Mouse (Mus musculus) heart, embryonic 16.5 days (tissue): ENCODE data around the gene Cd3e. TPM values are rescaled to one million over a fixed set of nuclear protein-coding genes. Genes with fewer than 3 reads are reported as not detected.
"Not testable (repeated sequence)": the region's sequence is repeated elsewhere in the genome, so short reads cannot be mapped to it uniquely, and the experiment has no call there.

Experiments used
- ATAC-seq: fragments of 200-750 bp; cut with Nextera tagmentation; replicated peaks from 2 replicates; pipeline ENCODE4 v1.8.0; 2017; ENCODE audit warnings: moderate number of reproducible peaks; ENCODE audit not compliant: insufficient read depth, low FRiP score; ENCODE audit errors: extremely low read depth
- H3K27ac ChIP-seq: fragments of 300-500 bp; sonication (generic); 2 replicates; pipeline ENCODE4 v1.5.1; 2014; ENCODE audit warnings: mild to moderate bottlenecking, low read length, control low read depth, moderate library complexity
- H3K27me3 ChIP-seq: fragments of 300-500 bp; sonication (generic); 2 replicates; pipeline ENCODE4 v1.6.1; 2014; ENCODE audit warnings: low read length, mixed read lengths; ENCODE audit not compliant: control insufficient read depth, insufficient read depth
- H3K36me3 ChIP-seq: fragments of 300-500 bp; sonication (generic); 2 replicates; pipeline ENCODE4 v1.6.1; 2014; ENCODE audit not compliant: control insufficient read depth, insufficient read depth
- H3K4me1 ChIP-seq: fragments of 300-500 bp; sonication (generic); 2 replicates; pipeline ENCODE4 v1.6.1; 2014; ENCODE audit warnings: low read length, mixed read lengths; ENCODE audit not compliant: control insufficient read depth, insufficient read depth
- H3K4me2 ChIP-seq: fragments of 300-500 bp; sonication (generic); 2 replicates; pipeline ENCODE4 v1.6.1; 2014; ENCODE audit warnings: low read depth, mild to moderate bottlenecking, control low read depth, low read length
- H3K4me3 ChIP-seq: fragments of 300-500 bp; sonication (generic); 2 replicates; pipeline ENCODE4 v1.5.1; 2014; ENCODE audit warnings: mild to moderate bottlenecking, control low read depth, low read length
- H3K9ac ChIP-seq: fragments of 300-500 bp; sonication (generic); 2 replicates; pipeline ENCODE4 v1.6.1; 2014; ENCODE audit warnings: low read length, control low read depth
- H3K9me3 ChIP-seq: fragments of 300-500 bp; sonication (generic); replicated peaks from 2 replicates; pipeline ENCODE4 v1.6.1; 2016; ENCODE audit warnings: low read length; ENCODE audit not compliant: control insufficient read depth
- WGBS: fragments of 180-500 bp; shearing (Covaris S2); extraction: QIAGEN DNeasy Blood & Tissue Kit; methylation state at CpG from one replicate; pipeline ENCODE4 v1.1.7; 2014; 5-methylcytosine and 5-hydroxymethylcytosine counted together
- polyA plus RNA-seq: library from polyadenylated mRNA; unstranded; fragments of >200 nt; fragmentation: Nextera tagmentation; extraction: Ambion mirVana; gene quantifications from 2 replicates; pipeline ENCODE4 v1.2.1, GENCODE M21; 2015

The Cd3e gene
- polyA plus RNA-seq, 1 experiment from 2014 or later: 71.7 TPM

DNA sequence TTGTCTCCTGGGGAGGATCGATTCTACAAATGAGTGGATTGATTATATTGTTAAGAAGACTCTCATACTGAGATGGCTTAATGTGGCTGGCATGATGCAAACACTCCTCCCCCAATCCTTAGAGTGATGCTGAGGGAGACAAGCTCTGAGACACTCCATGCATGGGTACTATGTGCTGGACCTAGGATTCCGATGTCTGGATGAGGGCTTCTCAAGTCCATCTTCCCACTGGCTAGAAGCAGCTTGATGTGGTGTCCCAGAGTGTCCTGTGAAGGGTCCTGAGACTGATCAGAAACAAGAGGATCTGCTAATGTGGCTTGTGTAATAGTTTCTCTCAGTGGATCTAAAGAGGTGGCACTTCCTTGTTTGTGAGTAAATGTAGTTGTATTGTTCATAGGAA lies 28.3 kb downstream of the Cd3e start:
- H3K4me1 ChIP-seq: no peaks in the 10 kb centered on the region
- no peaks in the 10 kb centered on the region for H3K36me3 ChIP-seq
- peak overlapping the region; percentile 68 for H3K27ac ChIP-seq
- no peak overlapping the region for H3K9ac ChIP-seq
- 0 out of 2 replicates have a peak overlapping the region, but pooled peaks have one; percentile 3 for H3K4me2 ChIP-seq
- 84% methylated on average over 2 of the region's 2 CpGs for WGBS
- peaks cover 4% of the 10 kb centered on the region; the same call in 1 of the 2 replicates for H3K27me3 ChIP-seq
- no peak for ATAC-seq
- H3K4me3 ChIP-seq: no peak overlapping the region
- no peaks in the 10 kb centered on the region for H3K9me3 ChIP-seq

GRCm38 (mm10) chr9:44980242-44980641 lies 29.2 kb downstream of the Cd3e start, which contains the start of gene Cd3g:
Gene Cd3g (minus strand): TSS chr9:44980431.
- Histone ChIP-seq H3K36me3 (no peaks in the 10 kb centered on the region), H3K27ac (peak within 1 kb of the TSS; percentile 68)
- peak; percentile 73 for ATAC-seq

GRCm38 (mm10) chr9:44979806-44980205 lies 29.6 kb downstream of the Cd3e start:
- WGBS: 65% methylated on average over 7 of the region's 7 CpGs
- no peak for ATAC-seq
- Histone ChIP-seq H3K4me3 (peak overlapping the region; percentile 41), H3K9me3 (no peaks in the 10 kb centered on the region), H3K27me3 (peaks cover 4% of the 10 kb centered on the region; the same call in 1 of the 2 replicates), H3K9ac (peak overlapping the region; percentile 42; the same call in 1 of the 2 replicates), H3K36me3 (no peaks in the 10 kb centered on the region), H3K4me2 (no peak overlapping the region; the same call in 1 of the 2 replicates), H3K4me1 (no peaks in the 10 kb centered on the region), H3K27ac (peak overlapping the region; percentile 29; the same call in 1 of the 2 replicates)

More at GRCm38 (mm10) chr9:44980242-44980641, 29.2 kb downstream of the Cd3e start, which contains the start of gene Cd3g:
- peak within 1 kb of the TSS; percentile 3; the same call in 1 of the 2 replicates for H3K4me2 ChIP-seq
- H3K4me1 ChIP-seq: no peaks in the 10 kb centered on the region
- no peaks in the 10 kb centered on the region for H3K9me3 ChIP-seq
- 56% methylated on average over 3 of the region's 3 CpGs for WGBS
- H3K9ac ChIP-seq: peak within 1 kb of the TSS; percentile 42; the same call in 1 of the 2 replicates
- peaks cover 4% of the 10 kb centered on the region; the same call in 1 of the 2 replicates for H3K27me3 ChIP-seq
- H3K4me3 ChIP-seq: peak within 1 kb of the TSS; percentile 41

GRCm38 (mm10) chr9:44977813-44978212 lies 31.6 kb downstream of the Cd3e start:
- no peaks in the 10 kb centered on the region for H3K4me1 ChIP-seq
- H3K4me2 ChIP-seq: peak overlapping the region; percentile 8; the same call in 1 of the 2 replicates
- H3K9me3 ChIP-seq: no peaks in the 10 kb centered on the region
- H3K27ac ChIP-seq: no peak overlapping the region
- no peaks in the 10 kb centered on the region for H3K36me3 ChIP-seq
- peak overlapping the region; percentile 41; the same call in 1 of the 2 replicates for H3K4me3 ChIP-seq
- peaks cover 4% of the 10 kb centered on the region; the same call in 1 of the 2 replicates for H3K27me3 ChIP-seq
- no peak for ATAC-seq
- whole genome bisulfite sequencing: 46% methylated on average over 6 of the region's 6 CpGs
- H3K9ac ChIP-seq: peak overlapping the region; percentile 7; the same call in 1 of the 2 replicates

- no peak overlapping the region for H3K4me3 ChIP-seq
- H3K27me3 ChIP-seq: no peaks in the 10 kb centered on the region; the same call in 1 of the 2 replicates
- no peak overlapping the region for H3K4me2 ChIP-seq
- H3K9me3 ChIP-seq: no peaks in the 10 kb centered on the region
- no peaks in the 10 kb centered on the region for H3K36me3 ChIP-seq
- peaks cover 10% of the 10 kb centered on the region for H3K4me1 ChIP-seq
- H3K9ac ChIP-seq: no peak overlapping the region
- 53% methylated on average over 1 of the region's 1 CpGs for WGBS
- H3K27ac ChIP-seq: no peak overlapping the region
- no peak for ATAC-seq
These were observed 40.0 kb downstream of the Cd3e start for GRCm38 (mm10) chr9:44969450-44969849.

- ATAC-seq, H3K27me3 ChIP-seq, H3K4me2 ChIP-seq, H3K27ac ChIP-seq, H3K36me3 ChIP-seq, H3K9ac ChIP-seq, H3K4me3 ChIP-seq, H3K9me3 ChIP-seq: not testable (repeated sequence)
- H3K4me1 ChIP-seq: peaks cover 12% of the 10 kb centered on the region
- WGBS: 76% methylated on average over 5 of the region's 5 CpGs
These were observed 41.7 kb downstream of the Cd3e start for GRCm38 (mm10) chr9:44967763-44968162.

DNA sequence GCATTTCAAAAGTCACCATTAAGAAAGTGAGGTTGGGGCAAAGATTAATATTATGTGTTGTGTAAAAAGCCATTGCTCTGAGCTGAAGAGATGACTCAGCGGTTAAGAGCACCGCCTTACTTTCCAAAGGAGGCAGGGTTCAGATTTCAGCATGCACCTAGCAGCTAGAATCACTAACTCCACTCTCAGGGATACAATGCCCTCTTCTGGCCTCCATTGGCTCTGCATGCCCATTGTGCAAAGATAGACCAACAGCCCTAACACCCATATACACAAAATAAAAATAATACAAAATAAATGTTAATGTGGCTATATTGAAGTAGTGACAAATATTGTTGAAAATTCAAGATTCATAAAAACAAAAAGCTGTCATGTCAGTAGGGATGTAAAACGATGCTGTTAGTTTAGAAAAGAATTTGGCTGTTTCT lies 42.6 kb downstream of the Cd3e start:
- Histone ChIP-seq H3K4me1 (peaks cover 12% of the 10 kb centered on the region), H3K27me3 (no peaks in the 10 kb centered on the region), H3K9ac (no peak overlapping the region), H3K4me3 (no peak overlapping the region), H3K27ac (no peak overlapping the region), H3K9me3 (no peaks in the 10 kb centered on the region), H3K4me2 (no peak overlapping the region), H3K36me3 (no peaks in the 10 kb centered on the region; the same call in 1 of the 2 replicates)
- ATAC-seq: no peak
- WGBS: 19% methylated on average over 3 of the region's 3 CpGs

- peak overlapping the region; percentile 56 for H3K27ac ChIP-seq
- WGBS: 11% methylated on average over 10 of the region's 10 CpGs
These were observed 43.5 kb downstream of the Cd3e start for GRCm38 (mm10) chr9:44965833-44966466.

More at GRCm38 (mm10) chr9:44965833-44966466, 43.5 kb downstream of the Cd3e start:
- no peaks in the 10 kb centered on the region; the same call in 1 of the 2 replicates for H3K36me3 ChIP-seq
- H3K4me2 ChIP-seq: peak overlapping the region; percentile 78
- ATAC-seq: no peak
- H3K4me1 ChIP-seq: peaks cover 12% of the 10 kb centered on the region
- H3K9ac ChIP-seq: peak overlapping the region; percentile 32
- H3K4me3 ChIP-seq: peak overlapping the region; percentile 97
- H3K9me3 ChIP-seq: no peaks in the 10 kb centered on the region
- no peaks in the 10 kb centered on the region for H3K27me3 ChIP-seq
